Mouse (Mus musculus) heart, postnatal 36 days (tissue): ENCODE measurements around the gene Prrc2b. TPM values are rescaled to one million over a fixed set of nuclear protein-coding genes. Genes with fewer than 3 reads are reported as not detected.

Experiments used
- DNase-seq, 2 experiments: peaks; one replicate each; pipeline ENCODE4 v3.0.0; 2021 to 2022
- intact Hi-C: fragments of 180-260 bp; cut with DNase I; formaldehyde crosslinking; loops from one replicate; pipeline ENCODE4 v1.15.1; 2025
- total RNA-seq, 2 experiments: library from RNA; stranded (reverse); gene quantifications; 2 replicates each; pipeline ENCODE4 v1.2.3; 2021

The Prrc2b gene
- total RNA-seq, 2 experiments from 2014 or later, result 75.5 to 80.0 TPM

GRCm38 (mm10) chr2:32157328-32157727, 6.4 kb downstream of the Prrc2b start:
- intact Hi-C loops, result no loop called here

GRCm38 (mm10) chr2:32158616-32159239, 7.8 kb downstream of the Prrc2b start:
- intact Hi-C loops, result no loop called here
- no peak for DNase-seq

More at GRCm38 (mm10) chr2:32157328-32157727, 6.4 kb downstream of the Prrc2b start:
- no peak for DNase-seq

GRCm38 (mm10) chr2:32160525-32160924, 9.6 kb downstream of the Prrc2b start:
- no peak for DNase-seq
- intact Hi-C loops, result no loop called here

GRCm38 (mm10) chr2:32160967-32161366, 10.1 kb downstream of the Prrc2b start:
- DNase-seq, result no peak
- intact Hi-C loops, result no loop called here

- no peak for DNase-seq
- intact Hi-C loops, result no loop called here
These were observed 11.2 kb downstream of the Prrc2b start for GRCm38 (mm10) chr2:32162102-32162501.

GRCm38 (mm10) chr2:32162646-32163045, 11.8 kb downstream of the Prrc2b start:
- DNase-seq, result no peak
- intact Hi-C loops, result no loop called here

DNA sequence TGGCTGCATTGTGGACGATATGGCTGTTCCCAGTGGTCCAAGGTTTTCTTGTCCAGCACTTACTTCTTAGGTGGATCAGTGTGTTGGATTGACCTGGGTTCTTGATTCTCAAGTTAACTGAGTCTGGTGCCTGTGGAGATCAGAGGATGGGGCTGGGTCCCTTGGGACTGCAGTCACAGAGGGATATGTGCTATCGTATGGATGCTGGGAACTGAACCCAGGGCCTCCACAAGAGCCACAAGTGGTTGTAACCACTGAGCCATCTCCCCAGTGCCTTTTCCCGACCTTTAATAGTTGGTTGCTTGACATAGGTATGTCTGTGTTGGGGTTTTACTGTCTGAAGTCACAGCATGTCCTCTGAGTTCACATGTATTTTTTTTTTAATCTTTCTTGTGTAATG, 12.2 kb downstream of the Prrc2b start:
- intact Hi-C loops, result no loop called here
- no peak for DNase-seq

DNA sequence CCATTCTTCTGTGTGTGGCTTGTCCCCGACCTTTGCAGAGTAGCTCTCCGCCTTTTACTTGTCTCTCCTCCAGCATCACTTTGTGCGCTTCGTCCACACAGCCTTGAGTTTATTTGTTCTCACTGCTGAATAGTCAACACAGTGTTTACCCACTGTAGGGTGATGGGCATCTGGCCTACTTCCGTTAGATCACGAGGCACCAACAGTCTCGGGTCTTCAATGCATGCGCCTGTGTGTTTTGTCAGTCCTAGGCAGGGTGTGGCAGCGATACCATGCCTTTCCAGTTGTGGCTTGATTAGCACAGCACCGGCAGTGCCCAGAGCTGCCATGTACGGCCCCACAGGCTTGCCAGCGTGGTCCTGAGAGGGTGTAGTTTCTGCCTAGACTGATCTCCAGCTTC, 13.6 kb downstream of the Prrc2b start:
- intact Hi-C loops, result no loop called here
- no peak for DNase-seq

DNA sequence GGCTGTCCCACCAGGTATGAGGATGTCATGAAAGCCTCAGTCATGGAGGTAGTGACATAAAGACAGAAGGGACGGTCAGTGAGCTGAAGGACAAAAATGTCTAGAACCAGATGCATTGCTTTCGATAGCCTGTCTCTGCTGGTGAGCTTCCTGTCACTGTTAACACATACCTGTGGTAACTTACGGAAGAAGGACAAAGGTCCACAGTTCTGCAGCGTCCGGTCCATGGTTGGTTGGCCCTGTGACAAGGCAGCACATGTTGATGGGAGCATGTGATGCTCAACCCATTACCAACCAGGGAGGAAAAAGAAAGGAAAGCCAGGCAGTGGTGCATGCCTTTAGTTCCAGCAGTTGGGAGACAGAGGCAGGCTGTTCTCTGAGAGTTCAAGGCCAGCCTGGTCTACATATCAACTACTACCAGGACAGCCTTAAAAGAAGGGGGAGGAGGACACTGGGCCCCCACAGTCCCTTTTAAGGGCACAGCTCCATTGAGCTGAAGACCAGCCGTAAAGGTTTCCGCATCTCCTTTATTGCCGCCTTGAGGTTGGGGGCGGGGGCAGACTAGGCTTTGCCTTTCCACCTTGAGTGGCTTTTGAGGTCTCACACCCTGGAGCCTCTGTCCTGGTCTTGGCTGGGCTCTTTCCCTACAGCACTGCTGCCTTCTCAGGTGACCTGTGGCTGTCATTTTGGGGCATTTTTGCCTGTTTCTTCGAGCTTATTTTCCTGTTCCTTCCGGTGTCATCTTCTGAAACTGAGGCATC, 14.3 kb downstream of the Prrc2b start:
- DNase-seq, result no peak

DNA sequence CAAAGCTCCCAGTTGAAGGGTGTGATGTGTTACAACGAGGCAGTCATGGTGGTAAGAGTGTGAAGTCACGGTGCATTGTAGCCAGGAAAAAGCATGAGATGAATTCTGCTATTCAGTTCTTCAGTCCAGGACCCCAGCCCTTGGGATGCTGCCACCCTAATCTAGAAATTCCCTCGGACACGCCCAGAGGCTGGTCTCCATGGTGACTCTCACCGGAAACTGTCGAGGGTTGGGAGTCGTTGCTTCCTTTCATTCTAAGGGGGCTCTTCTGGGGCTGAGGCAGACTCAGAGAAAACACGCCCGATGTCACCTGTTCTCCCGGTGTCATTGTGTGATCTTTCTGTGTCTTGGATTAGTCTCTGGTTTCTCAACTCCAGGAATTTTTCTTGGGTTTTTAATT, 15.7 kb downstream of the Prrc2b start:
- no peak for DNase-seq
- intact Hi-C loops, result no loop called here

More for the DNA sequence above, 14.3 kb downstream of the Prrc2b start:
- intact Hi-C loops, result no loop called here

DNA sequence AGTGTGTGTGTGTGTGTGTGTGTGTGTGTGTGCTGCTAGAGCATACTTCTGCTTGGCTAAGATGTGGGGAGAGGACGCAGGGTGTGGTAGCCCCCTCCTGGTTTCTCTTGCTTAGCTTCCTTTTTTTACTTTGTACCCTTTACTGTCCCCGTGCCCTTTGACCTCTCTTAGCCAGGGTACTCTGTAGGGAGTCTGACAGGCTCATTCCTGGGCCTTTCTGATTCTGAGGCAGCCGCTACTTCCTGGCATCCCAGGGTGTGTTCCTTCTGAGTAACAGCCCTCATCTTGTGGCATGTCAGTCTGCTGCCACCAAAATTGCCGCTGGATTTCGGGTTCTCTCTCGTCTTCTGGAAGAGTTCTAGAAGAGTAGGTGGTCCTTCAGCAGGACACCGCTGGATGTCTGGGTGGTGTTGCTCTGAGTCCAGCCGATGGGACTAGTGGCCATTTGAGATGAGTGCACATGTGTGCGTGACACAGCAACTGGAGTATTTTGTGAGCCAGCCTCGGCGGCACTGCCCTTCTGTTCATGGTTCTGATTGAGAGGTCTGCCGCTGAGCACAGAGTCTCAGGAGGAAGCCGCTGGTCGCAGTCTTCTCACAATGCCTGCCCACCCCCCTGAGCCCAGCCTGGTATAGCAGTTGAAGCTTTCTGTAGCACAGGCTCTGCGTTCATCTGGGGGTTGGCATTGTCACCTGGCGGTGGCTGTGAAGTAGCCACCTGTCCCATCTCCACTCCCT, 16.3 kb downstream of the Prrc2b start:
- DNase-seq, result no peak
- intact Hi-C loops, result no loop called here

GRCm38 (mm10) chr2:32167819-32168218, 16.9 kb downstream of the Prrc2b start:
- intact Hi-C loops, result no loop called here
- peak; percentile 57 to 69 for DNase-seq

GRCm38 (mm10) chr2:32169292-32169691, 18.4 kb downstream of the Prrc2b start:
- intact Hi-C loops, result no loop called here
- no peak for DNase-seq

GRCm38 (mm10) chr2:32170010-32170409, 19.1 kb downstream of the Prrc2b start:
- no peak for DNase-seq
- intact Hi-C loops, result no loop called here

DNA sequence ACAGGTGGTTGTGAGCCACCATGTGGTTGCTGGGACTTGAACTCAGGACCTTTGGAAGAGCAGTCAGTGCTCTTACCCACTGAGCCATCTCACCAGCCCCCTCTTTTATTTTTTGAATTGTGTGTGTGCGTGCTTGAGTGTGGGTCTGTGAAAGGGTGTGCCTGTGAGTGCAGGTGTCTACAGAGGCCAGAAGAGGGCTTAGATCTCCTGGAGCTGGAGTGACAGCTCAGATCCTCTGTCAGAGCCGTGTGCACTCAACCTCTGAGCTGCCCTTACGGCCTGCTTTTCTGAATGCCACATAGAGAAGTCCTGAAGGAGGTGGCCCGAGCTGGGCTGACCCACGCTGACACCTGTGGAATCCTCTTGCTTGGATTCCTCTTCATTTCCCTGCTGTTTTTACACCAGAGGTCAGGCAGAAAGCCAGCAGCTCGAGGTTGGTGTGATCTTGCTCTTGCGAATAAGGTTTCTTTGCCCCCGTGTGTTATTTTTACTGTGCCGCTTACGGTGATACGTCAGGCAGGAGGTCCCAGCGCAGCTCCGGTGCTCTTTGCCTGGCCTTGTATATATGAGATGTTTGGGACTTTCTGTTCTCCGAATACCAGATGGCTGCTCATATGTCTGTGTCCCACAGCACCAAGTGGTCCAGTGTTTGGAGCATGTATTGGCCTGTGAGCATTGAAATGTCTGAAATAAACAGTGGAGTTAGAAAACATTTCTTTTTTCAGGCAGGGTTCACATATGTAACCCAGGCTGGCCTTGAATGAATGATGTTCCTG, 21.0 kb downstream of the Prrc2b start:
- no peak for DNase-seq
- intact Hi-C loops, result no loop called here

DNA sequence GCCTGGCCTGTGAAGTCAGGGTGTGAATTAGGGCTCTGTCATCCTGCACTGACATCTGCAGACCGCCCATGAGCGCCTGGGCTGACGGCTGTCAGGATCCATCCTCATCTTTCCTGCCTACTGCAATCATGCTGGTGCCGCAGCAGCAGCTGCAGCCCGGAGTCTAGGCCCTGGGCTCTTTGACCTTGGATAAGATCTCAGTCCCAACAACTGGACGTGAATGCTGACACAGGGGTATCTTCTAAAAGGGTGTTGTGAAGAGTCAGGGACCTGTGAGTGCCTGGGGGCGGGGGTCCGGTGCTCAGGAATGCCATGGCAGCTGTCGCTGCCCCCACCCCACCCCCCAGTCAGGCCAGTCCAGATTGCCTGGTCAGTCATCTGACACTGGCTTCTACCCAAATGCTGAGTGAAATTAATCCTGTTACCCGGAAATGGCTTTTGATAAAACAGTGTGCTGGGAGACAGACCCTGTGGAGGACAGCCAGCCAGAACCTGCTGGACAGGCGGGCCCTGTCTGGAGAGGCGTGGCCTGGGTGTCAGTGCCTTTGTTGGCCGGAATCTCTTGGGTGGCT, 23.4 kb downstream of the Prrc2b start:
- intact Hi-C loops, result loop anchor here (2.0 kb wide), 1 partner anchor 21 kb away; no protein-coding TSS in a partner anchor
- peak; percentile 67 to 76 for DNase-seq

GRCm38 (mm10) chr2:32175051-32175466, 24.2 kb downstream of the Prrc2b start:
- intact Hi-C loops, result loop anchor here (2.0 kb wide), 1 partner anchor 22 kb away; no protein-coding TSS in a partner anchor
- DNase-seq, result no peak

DNA sequence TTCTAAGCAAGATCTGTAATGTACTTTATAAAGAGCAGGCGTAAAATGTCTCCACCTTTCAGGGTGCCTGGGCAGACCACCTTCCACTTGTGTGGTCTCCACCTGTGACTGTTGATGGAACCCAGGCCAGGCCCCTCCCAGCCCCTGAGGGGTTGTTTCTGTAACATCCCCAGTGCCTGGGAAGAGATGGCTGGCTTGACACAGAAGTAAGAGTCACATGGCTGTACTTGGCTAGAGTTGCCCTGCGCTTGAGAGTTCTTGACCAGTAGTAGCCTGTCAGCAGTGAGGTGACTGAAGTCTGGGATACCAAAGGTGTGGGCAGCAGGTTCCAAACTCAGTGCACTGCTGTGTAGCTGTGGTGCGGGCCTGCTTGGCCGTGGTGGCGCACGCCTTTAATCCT, 24.6 kb downstream of the Prrc2b start:
- no peak for DNase-seq
- intact Hi-C loops, result loop anchor here (2.0 kb wide), 1 partner anchor 23 kb away; no protein-coding TSS in a partner anchor

GRCm38 (mm10) chr2:32176848-32177247, 26.0 kb downstream of the Prrc2b start:
- no peak for DNase-seq

GRCm38 (mm10) chr2:32177397-32178060, 26.6 kb downstream of the Prrc2b start:
- intact Hi-C loops, result no loop called here
- DNase-seq, result no peak

More at GRCm38 (mm10) chr2:32176848-32177247, 26.0 kb downstream of the Prrc2b start:
- intact Hi-C loops, result no loop called here
